In the genomic region with DNA sequence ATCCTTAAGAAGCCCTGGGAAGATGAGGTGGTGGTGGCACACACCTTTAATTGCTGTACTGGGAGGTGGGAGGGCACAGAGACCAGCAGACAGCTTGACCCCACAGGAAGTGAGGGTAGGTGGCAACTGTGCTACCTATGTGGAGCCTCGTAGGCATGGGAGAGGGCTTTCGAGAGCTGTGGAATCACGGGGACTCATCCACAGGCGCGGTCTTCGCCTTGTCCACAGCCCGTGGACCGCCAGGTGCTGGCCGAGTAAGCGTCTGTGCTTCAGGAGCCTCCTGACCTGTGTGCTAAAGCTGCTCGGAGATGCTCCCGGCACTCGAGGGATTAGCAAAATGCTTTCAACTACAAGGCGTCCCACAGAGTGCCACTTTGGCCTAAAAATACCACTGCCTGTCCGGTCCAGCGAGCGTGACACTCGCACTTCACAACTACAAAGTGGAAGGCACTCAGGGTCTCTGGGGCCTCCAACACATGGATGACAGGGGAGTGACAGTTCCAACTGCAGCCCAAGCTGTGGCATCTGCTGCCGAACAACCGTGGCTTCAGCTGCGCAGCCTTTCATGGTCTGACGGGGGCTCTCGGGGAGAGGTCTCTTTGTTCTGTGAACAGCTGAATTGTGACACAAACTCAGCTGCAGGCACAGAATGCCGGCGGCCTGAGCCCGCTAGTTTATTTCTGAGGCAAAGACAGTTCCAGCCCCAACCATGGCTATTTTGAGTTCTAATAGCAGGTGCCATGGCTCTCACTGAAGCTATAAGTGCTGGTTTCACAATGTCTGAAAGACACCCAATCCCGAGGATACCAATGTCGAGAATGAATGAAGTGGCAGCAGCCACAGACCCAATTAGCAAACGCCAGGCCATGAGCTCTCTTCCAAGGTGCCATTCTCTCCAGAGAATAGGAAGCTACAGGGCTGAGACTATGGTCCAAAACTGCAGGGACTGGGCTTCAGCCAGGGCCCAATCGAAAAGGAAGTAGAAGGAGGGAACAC, we compare ENCODE assay signal across 8 mouse cellular contexts. TPM values are rescaled to one million over a fixed set of nuclear protein-coding genes. Genes with fewer than 3 reads are reported as not detected.
DNase-seq lines count a peak whose midpoint lies in the region; ATAC-seq lines count a peak whose summit lies in the region.

No protein-coding gene starts in this region.

- H3K27ac ChIP-seq in heart, embryonic 15.5 days: peak overlapping the region; percentile 54
- H3K27ac ChIP-seq in midbrain, embryonic 13.5 days: peak overlapping the region; percentile 81

- no peak for DNase-seq in frontal cortex, postnatal 25 days (ENCODE audit: low spot score in 2 of 2)
- DNase-seq in embryo, embryonic 10.5 days (ENCODE audit: low spot score): peak; percentile 60
- no peak for DNase-seq in urinary bladder, postnatal 4 days (ENCODE audit: low spot score in 2 of 2)
- DNase-seq in testis, postnatal 10 days (ENCODE audit: low spot score): no peak
- DNase-seq in lung, adult 18-20 months: no peak

- peak overlapping the region; percentile 50 for H3K4me2 ChIP-seq in heart, embryonic 15.5 days
- peak overlapping the region; percentile 22 for H3K4me2 ChIP-seq in midbrain, embryonic 13.5 days (replicated peaks)

- no peak overlapping the region for H3K4me3 ChIP-seq in heart, embryonic 15.5 days
- H3K4me3 ChIP-seq in midbrain, embryonic 13.5 days (replicated peaks): no peak overlapping the region

- no peaks in the 10 kb centered on the region for H3K36me3 ChIP-seq in heart, embryonic 15.5 days
- peaks cover 20% of the 10 kb centered on the region for H3K36me3 ChIP-seq in midbrain, embryonic 13.5 days

- peaks cover 21% of the 10 kb centered on the region for H3K4me1 ChIP-seq in heart, embryonic 15.5 days (replicated peaks)
- H3K4me1 ChIP-seq in midbrain, embryonic 13.5 days (replicated peaks): peaks cover 45% of the 10 kb centered on the region

- H3K9ac ChIP-seq in heart, embryonic 15.5 days: no peak overlapping the region
- H3K9ac ChIP-seq in midbrain, embryonic 13.5 days (replicated peaks): peak overlapping the region; percentile 46

- H3K9me3 ChIP-seq in heart, embryonic 15.5 days (replicated peaks): no peaks in the 10 kb centered on the region
- no peaks in the 10 kb centered on the region for H3K9me3 ChIP-seq in midbrain, embryonic 13.5 days

- 46% methylated on average over 30 of the region's 30 CpGs for WGBS in heart, embryonic 15.5 days
- WGBS in midbrain, embryonic 13.5 days: 13% methylated on average over 30 of the region's 30 CpGs

- H3K27me3 ChIP-seq in heart, embryonic 15.5 days: peaks cover 29% of the 10 kb centered on the region
- no peaks in the 10 kb centered on the region for H3K27me3 ChIP-seq in midbrain, embryonic 13.5 days

- ATAC-seq in frontal cortex, adult (ENCODE audit: low TSS enrichment): peak; percentile 73
- peak; percentile 28; the same call in 1 of the 2 replicates for ATAC-seq in heart, embryonic 15.5 days (replicated peaks; ENCODE audit: insufficient number of reproducible peaks, insufficient read depth, low FRiP score, low read depth)
- peak; percentile 85 for ATAC-seq in midbrain, embryonic 13.5 days

RNA-seq across cellular contexts. Expression of a gene that starts 57.3 kb away (rescaled TPM):
- polyA plus RNA-seq in heart, embryonic 15.5 days (2015; fragmentation: Nextera tagmentation; extraction: Ambion mirVana): 20.6 and 29.4 TPM in 2 replicates
- polyA plus RNA-seq in midbrain, embryonic 13.5 days (2015; fragmentation: Nextera tagmentation; extraction: Ambion mirVana): 39.7 and 40.7 TPM in 2 replicates

RNA-seq across cellular contexts. Expression of a gene that starts 57.4 kb away (rescaled TPM):
- polyA plus RNA-seq in heart, embryonic 15.5 days (2015; fragmentation: Nextera tagmentation; extraction: Ambion mirVana): 22.4 and 28.3 TPM in 2 replicates
- polyA plus RNA-seq in midbrain, embryonic 13.5 days (2015; fragmentation: Nextera tagmentation; extraction: Ambion mirVana): 28.6 and 31.9 TPM in 2 replicates

Comparison
In these comparisons a context has a peak if more than half of its experiments do, and no peak if none do; other contexts are left out.
1. ATAC-seq: peak in every context shown above with its lines; median percentile 85 in midbrain, embryonic 13.5 days; 73 in frontal cortex, adult; 28 in heart, embryonic 15.5 days.